Mouse (Mus musculus): Measurements from ENCODE around the gene Foxp1. TPM values are rescaled to one million over a fixed set of nuclear protein-coding genes. Genes with fewer than 3 reads are reported as not detected.
A peak's percentile ranks its signal among the peaks of the same experiment; 100 is the strongest.

Gene Foxp1
- polyA plus RNA-seq, 1 experiment = 93.7 TPM

GRCm38 (mm10) chr6:99043932-99044664 lies 478.4 kb downstream of the Foxp1 start:
- H3K27ac ChIP-seq (ENCODE audit: control insufficient read depth, insufficient read depth, low read depth, low read length, poor library complexity) = no peak overlapping the region
- TF ChIP-seq POLR2A (IDR thresholded peaks at IDR 0.05; ENCODE audit: borderline replicate concordance, control insufficient read depth, low read depth, low read length) = no peak
- no peak for TF ChIP-seq CTCF (IDR thresholded peaks at IDR 0.05; ENCODE audit: control insufficient read depth, insufficient read depth, low read length)
- no peak overlapping the region for H3K4me3 ChIP-seq (replicated peaks; ENCODE audit: control insufficient read depth, low read depth, low read length)
- WGBS = 85% methylated on average over 12 of the region's 12 CpGs
- no peaks in the 10 kb centered on the region; the same call in 1 of the 2 replicates for H3K4me1 ChIP-seq (ENCODE audit: control insufficient read depth, insufficient read depth, low read length)

- WGBS = 86% methylated on average over 7 of the region's 7 CpGs
- Histone ChIP-seq H3K4me1 (ENCODE audit: control insufficient read depth, insufficient read depth, low read length) (no peaks in the 10 kb centered on the region; the same call in 1 of the 2 replicates), H3K4me3 (replicated peaks; ENCODE audit: control insufficient read depth, low read depth, low read length) (no peak overlapping the region), H3K27ac (ENCODE audit: control insufficient read depth, insufficient read depth, low read depth, low read length, poor library complexity) (no peak overlapping the region)
- TF ChIP-seq CTCF (IDR thresholded peaks at IDR 0.05; ENCODE audit: control insufficient read depth, insufficient read depth, low read length) (no peak), POLR2A (IDR thresholded peaks at IDR 0.05; ENCODE audit: borderline replicate concordance, control insufficient read depth, low read depth, low read length) (no peak)
These were observed 479.3 kb downstream of the Foxp1 start for GRCm38 (mm10) chr6:99043226-99043625.

GRCm38 (mm10) chr6:99042175-99042954 lies 480.2 kb downstream of the Foxp1 start:
- Histone ChIP-seq H3K4me1 (ENCODE audit: control insufficient read depth, insufficient read depth, low read length) (no peaks in the 10 kb centered on the region; the same call in 1 of the 2 replicates), H3K4me3 (replicated peaks; ENCODE audit: control insufficient read depth, low read depth, low read length) (no peak overlapping the region), H3K27ac (ENCODE audit: control insufficient read depth, insufficient read depth, low read depth, low read length, poor library complexity) (no peak overlapping the region)
- 86% methylated on average over 6 of the region's 6 CpGs for WGBS
- TF ChIP-seq CTCF (IDR thresholded peaks at IDR 0.05; ENCODE audit: control insufficient read depth, insufficient read depth, low read length) (no peak), POLR2A (IDR thresholded peaks at IDR 0.05; ENCODE audit: borderline replicate concordance, control insufficient read depth, low read depth, low read length) (no peak)

GRCm38 (mm10) chr6:99038977-99039376 lies 483.5 kb downstream of the Foxp1 start:
- 85% methylated on average over 2 of the region's 2 CpGs for WGBS
- no peak overlapping the region for H3K27ac ChIP-seq (ENCODE audit: control insufficient read depth, insufficient read depth, low read depth, low read length, poor library complexity)
- no peak overlapping the region for H3K4me3 ChIP-seq (replicated peaks; ENCODE audit: control insufficient read depth, low read depth, low read length)
- TF ChIP-seq POLR2A (IDR thresholded peaks at IDR 0.05; ENCODE audit: borderline replicate concordance, control insufficient read depth, low read depth, low read length) = no peak
- TF ChIP-seq CTCF (IDR thresholded peaks at IDR 0.05; ENCODE audit: control insufficient read depth, insufficient read depth, low read length) = no peak
- no peaks in the 10 kb centered on the region; the same call in 1 of the 2 replicates for H3K4me1 ChIP-seq (ENCODE audit: control insufficient read depth, insufficient read depth, low read length)

GRCm38 (mm10) chr6:99035459-99036375 lies 486.8 kb downstream of the Foxp1 start:
- WGBS = 78% methylated on average over 8 of the region's 8 CpGs
- Histone ChIP-seq H3K4me1 (ENCODE audit: control insufficient read depth, insufficient read depth, low read length) (peaks cover 3% of the 10 kb centered on the region; the same call in 1 of the 2 replicates), H3K4me3 (replicated peaks; ENCODE audit: control insufficient read depth, low read depth, low read length) (no peak overlapping the region), H3K27ac (ENCODE audit: control insufficient read depth, insufficient read depth, low read depth, low read length, poor library complexity) (no peak overlapping the region)
- no peak for TF ChIP-seq POLR2A (IDR thresholded peaks at IDR 0.05; ENCODE audit: borderline replicate concordance, control insufficient read depth, low read depth, low read length)
- no peak for TF ChIP-seq CTCF (IDR thresholded peaks at IDR 0.05; ENCODE audit: control insufficient read depth, insufficient read depth, low read length)

- Histone ChIP-seq H3K27ac (ENCODE audit: control insufficient read depth, insufficient read depth, low read depth, low read length, poor library complexity) (no peak overlapping the region), H3K4me1 (ENCODE audit: control insufficient read depth, insufficient read depth, low read length) (peaks cover 3% of the 10 kb centered on the region; the same call in 1 of the 2 replicates)
- WGBS = 50% methylated on average over 6 of the region's 6 CpGs
These were observed 489.5 kb downstream of the Foxp1 start for GRCm38 (mm10) chr6:99033062-99033461.

GRCm38 (mm10) chr6:99031321-99031903 lies 491.1 kb downstream of the Foxp1 start:
- Histone ChIP-seq H3K4me1 (ENCODE audit: control insufficient read depth, insufficient read depth, low read length) (peaks cover 3% of the 10 kb centered on the region; the same call in 1 of the 2 replicates), H3K27ac (ENCODE audit: control insufficient read depth, insufficient read depth, low read depth, low read length, poor library complexity) (no peak overlapping the region), H3K4me3 (replicated peaks; ENCODE audit: control insufficient read depth, low read depth, low read length) (no peak overlapping the region)
- TF ChIP-seq CTCF (IDR thresholded peaks at IDR 0.05; ENCODE audit: control insufficient read depth, insufficient read depth, low read length) (no peak), POLR2A (IDR thresholded peaks at IDR 0.05; ENCODE audit: borderline replicate concordance, control insufficient read depth, low read depth, low read length) (no peak)
- 43% methylated on average over 9 of the region's 9 CpGs for WGBS

More at GRCm38 (mm10) chr6:99033062-99033461, 489.5 kb downstream of the Foxp1 start:
- no peak overlapping the region for H3K4me3 ChIP-seq (replicated peaks; ENCODE audit: control insufficient read depth, low read depth, low read length)
- TF ChIP-seq CTCF (IDR thresholded peaks at IDR 0.05; ENCODE audit: control insufficient read depth, insufficient read depth, low read length) (peak; percentile 18; the same call in 1 of the 2 replicates), POLR2A (IDR thresholded peaks at IDR 0.05; ENCODE audit: borderline replicate concordance, control insufficient read depth, low read depth, low read length) (no peak)

All from bone marrow, adult 2 months (tissue).